Mouse (Mus musculus) heart, postnatal 14 days (tissue): ENCODE measurements around the gene Itgb1bp2. TPM values are rescaled to one million over a fixed set of nuclear protein-coding genes. Genes with fewer than 3 reads are reported as not detected.

Experiments used
- total RNA-seq, 2 experiments: library from RNA; stranded (reverse); gene quantifications; 2 replicates each; pipeline ENCODE4 v1.2.3; 2021

Itgb1bp2 gene
- total RNA-seq, 2 experiments from 2014 or later = 204 to 235 TPM

Other genes with a start within 250 kb of the Itgb1bp2 start
- gene Snx12, start 226.5 kb upstream of the Itgb1bp2 start, total RNA-seq = 10 to 100 TPM; 38.9 to 42.1 TPM
- gene Foxo4, start 194.6 kb upstream of the Itgb1bp2 start, total RNA-seq = 10 to 100 TPM; 42.3 to 43.2 TPM
- under 1 TPM; 0.32 to 0.38 TPM for gene Gm614, start 185.1 kb upstream of the Itgb1bp2 start, total RNA-seq
- 10 to 100 TPM; 11.5 to 19.4 TPM for gene Il2rg, start 180.8 kb upstream of the Itgb1bp2 start, total RNA-seq
- not detected for gene Gm20489, start 180.1 kb upstream of the Itgb1bp2 start, total RNA-seq
- 10 to 100 TPM; 22.5 to 25.8 TPM for gene Med12, start 175.1 kb upstream of the Itgb1bp2 start, total RNA-seq
- under 1 TPM; 0.51 to 0.69 TPM for gene Nlgn3, start 149.9 kb upstream of the Itgb1bp2 start, total RNA-seq
- gene Gjb1, start 72.7 kb upstream of the Itgb1bp2 start, total RNA-seq = not detected
- gene Zmym3, start 28.2 kb upstream of the Itgb1bp2 start, total RNA-seq = 10 to 100 TPM; 18.5 to 19.0 TPM
- gene Nono, start 19.8 kb upstream of the Itgb1bp2 start, total RNA-seq = 100 to 1,000 TPM in 1 of 2 experiments, 10 to 100 TPM in 1; 80.4 to 108 TPM
- 10 to 100 TPM; 17.5 to 17.6 TPM for gene Taf1, start 83.6 kb downstream of the Itgb1bp2 start, total RNA-seq
- 10 to 100 TPM; 80.1 to 89.4 TPM for gene Ogt, start 191.0 kb downstream of the Itgb1bp2 start, total RNA-seq